Mouse (Mus musculus) spleen, postnatal 10 days (tissue): Measurements from ENCODE around the gene Zc3h13.

Source experiments
- DNase-seq, 2 experiments: peaks; one replicate each; pipeline ENCODE4 v3.0.0; 2021 to 2022; ENCODE audit warnings: low spot score in 2 of 2

Gene Zc3h13

DNA sequence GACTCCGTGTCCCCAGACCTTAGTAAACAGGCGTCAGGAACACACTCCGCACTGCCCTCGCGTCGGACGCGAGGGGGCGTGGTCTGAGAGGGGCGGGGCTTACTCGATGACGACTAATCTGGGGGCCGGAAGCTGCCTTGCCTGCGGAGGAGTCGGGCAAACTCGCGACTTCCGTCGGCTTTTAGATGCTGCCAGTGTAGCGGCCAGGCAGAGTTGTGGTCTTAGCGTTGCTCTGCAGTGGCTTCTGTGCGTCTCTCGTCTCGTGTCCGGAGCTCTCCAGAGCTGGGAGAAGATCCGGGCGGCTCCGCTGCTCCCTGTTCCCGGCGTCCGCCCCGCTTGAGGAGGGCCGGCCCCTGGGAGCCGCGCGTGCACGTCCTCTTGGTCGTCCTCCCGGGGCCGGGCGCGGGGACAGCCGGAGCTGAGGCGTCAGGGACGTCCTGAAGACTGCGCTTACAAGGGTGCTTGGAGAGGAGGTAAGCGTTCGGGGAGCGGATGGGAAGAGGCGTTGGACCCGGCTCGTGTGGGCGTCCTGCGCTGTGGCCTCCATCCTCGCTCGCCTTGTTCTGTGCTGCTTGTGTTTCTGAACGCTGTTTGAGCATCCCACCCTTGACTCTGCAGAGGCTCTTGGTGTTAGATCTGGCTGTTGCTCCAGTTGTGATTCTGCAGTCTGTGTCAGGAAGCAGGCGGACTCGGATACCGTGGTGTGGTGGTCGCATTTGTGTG lies at the start of gene Zc3h13:
Gene Zc3h13 (plus strand): TSS at position 181 of the 723 bp plus-strand sequence.
- peak; percentile 97 to 98 for DNase-seq

- no peak for DNase-seq
These were observed 48.6 kb upstream of the Zc3h13 start for GRCm38 (mm10) chr14:75235552-75235951.

GRCm38 (mm10) chr14:75235955-75236635 lies 48.1 kb upstream of the Zc3h13 start:
- no peak for DNase-seq

GRCm38 (mm10) chr14:75236636-75237003 lies 47.6 kb upstream of the Zc3h13 start:
- DNase-seq, result no peak

DNA sequence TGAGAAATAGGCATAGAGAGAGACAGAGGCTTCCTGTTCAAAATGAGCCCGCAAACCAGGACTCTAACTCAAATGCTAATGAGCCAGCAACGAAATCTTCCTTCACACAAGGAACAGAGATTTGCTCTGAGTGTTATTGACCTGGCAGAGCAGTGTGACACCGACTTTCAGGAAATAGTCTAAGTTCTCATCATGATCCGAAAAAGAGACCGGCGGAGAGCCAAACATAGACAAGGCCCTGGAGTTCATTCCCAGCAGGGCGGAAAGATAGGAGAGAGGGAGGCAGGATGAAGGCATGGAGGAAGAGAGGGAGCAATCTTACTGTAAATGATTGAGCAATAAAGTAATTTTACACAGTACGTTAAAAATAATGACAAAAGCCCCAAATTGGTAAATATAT lies 47.1 kb upstream of the Zc3h13 start:
- DNase-seq, result no peak

DNA sequence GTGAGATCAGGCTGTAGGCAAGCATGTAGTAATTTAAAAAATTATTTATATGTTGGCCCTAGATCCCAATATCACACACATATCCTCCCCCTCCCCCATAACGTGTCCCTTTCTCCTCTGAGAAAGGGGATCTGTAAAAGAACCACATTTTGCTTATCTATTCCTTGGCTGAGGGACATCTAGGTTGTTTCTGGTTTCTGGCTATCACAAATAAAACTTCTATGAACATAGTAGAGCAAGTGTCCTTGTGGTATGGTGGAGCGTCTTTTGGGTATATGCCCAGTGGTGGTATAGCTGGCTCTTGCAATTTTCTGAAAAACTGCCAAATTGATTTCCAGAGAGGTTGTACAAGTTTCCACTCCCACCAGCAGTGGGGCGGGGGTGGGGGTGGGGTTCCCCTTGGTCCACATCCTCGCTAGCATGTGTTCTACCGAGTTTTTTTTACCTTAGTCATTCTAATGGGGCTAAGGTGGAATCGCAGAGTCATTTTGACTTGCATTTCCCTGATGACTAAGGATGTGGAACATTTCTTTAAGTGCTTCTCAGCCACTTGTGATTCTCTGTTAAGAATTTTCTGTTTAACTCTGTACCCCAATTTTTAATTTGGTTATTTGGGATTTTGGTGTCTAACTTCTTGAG lies 46.0 kb upstream of the Zc3h13 start:
- no peak for DNase-seq

GRCm38 (mm10) chr14:75242087-75242486 lies 42.1 kb upstream of the Zc3h13 start, which contains the start of gene Cpb2:
Cpb2 (plus strand) TSS chr14:75242287.
- DNase-seq, result no peak

DNA sequence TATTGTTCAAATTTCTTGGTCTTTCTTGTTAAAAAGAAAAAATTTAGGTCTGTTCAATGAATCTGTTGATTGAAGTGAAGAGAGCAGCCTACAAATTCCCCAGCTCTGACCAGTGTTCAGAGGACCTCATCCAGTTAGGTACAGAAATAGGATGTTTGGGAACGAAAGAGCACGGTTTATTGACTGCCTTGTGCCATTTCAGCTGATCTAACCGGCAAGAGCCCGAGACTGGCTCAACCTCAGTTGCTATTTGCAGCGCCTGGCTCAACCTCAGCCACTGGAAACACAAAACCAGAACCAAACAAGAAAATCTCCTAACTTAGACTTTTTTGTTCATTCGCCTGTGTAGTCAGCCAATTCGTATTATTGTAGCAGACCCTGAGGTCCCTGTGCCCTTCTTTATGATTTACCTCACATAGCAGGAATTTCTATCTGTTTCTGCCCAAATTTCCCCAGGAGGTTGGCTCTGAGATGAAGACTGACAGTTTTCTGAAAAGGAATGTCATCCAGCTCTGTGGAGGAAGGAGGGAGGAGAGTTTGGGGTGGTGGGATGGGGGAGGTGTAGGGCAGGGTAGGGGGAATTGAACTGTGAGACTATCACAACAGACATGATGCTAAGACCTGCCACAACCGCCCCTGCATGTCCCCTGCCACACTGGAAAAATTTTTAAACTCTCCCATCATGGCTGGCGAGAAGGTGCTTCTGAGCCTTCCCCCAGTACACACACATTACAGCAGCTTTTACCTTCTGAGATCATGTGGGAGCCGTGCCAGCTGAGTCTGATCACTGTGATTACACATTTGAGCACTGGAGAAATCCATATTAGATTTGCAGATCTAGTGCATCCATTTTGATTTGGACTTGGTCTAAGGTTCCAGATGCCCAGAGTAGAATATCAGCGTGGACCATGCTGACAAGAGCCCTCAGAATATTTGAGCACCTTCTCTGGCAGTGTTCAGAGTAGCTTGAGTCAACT lies 37.9 kb upstream of the Zc3h13 start:
- no peak for DNase-seq

DNA sequence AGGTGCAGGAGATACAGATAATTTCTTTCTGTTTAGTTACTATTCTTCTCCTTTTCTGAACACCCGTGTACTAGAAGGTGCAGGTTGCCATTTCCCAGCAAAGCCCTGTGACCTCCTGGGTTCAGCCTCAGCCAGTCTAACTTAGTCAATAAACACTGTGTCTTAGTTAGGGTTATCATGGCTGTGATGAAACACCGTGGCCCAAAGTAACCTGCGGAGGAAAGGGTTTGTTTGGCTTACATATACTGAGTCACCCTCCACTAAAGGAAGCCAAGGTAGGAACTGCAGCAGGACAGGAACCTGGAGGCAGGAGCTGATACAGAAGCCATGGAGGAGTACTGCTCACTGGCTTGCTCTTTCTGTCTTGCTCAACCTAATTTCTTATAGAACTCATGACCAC lies 33.7 kb upstream of the Zc3h13 start:
- DNase-seq, result no peak

- peak in 1 of 2 experiments; percentile 34 for DNase-seq
These were observed 27.7 kb upstream of the Zc3h13 start for GRCm38 (mm10) chr14:75256521-75256920.

DNA sequence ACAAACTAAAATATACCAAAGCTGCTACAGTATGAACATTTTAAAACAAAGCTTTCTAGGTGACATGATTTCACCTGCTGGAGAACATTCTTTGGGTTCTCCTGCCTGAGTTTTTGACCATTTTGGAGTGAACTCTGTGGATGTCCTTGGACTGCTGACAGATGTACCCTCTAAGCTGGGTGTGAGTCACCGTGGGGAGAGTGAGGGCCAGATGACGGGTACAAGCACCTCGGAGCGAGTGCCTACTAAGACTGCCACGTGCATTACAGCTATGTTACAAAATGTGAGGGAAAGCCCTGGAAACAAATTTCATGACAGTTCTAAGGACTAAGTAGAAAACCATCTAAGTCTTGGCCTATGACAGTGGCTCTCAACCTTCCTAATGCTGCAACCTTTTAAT lies 14.6 kb upstream of the Zc3h13 start:
- no peak for DNase-seq

DNA sequence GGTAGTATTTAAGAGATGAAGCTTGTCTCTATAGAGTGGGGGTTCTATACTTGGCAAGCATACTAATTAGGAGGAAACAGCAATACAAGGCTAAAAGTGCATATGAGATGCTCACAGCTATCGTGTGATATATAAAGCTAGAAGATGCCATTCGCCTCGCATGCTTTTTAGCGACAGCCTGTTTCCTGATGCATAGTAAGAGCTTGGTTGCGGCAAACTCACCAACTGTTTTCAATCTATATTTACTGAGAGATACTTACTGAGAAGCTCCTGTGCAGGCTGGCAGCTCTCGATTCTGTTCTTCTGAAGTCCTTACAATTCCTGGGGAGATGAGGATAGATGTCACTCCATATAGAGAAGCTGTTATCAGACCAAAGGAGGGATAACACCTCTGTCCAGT lies 4.5 kb upstream of the Zc3h13 start:
- DNase-seq, result no peak

DNA sequence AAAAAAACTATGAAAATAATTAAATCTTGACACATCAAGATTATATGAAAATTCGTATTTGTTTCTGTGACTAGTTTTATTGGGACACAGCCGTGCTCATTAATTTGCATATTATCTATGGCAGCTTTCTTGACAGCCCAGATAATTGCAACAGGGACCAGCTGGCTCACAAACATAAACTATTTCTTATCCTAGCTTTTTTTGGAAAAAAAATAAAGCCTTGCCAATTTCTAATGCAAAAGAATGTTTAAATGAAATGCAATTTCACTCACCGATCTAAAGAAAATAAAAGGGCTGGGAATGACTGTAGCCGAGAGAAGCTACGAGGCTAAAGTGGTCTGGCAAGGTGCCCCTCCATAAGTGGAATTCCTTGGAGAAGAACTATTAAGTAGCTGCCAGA lies 3.8 kb upstream of the Zc3h13 start:
- DNase-seq, result no peak

DNA sequence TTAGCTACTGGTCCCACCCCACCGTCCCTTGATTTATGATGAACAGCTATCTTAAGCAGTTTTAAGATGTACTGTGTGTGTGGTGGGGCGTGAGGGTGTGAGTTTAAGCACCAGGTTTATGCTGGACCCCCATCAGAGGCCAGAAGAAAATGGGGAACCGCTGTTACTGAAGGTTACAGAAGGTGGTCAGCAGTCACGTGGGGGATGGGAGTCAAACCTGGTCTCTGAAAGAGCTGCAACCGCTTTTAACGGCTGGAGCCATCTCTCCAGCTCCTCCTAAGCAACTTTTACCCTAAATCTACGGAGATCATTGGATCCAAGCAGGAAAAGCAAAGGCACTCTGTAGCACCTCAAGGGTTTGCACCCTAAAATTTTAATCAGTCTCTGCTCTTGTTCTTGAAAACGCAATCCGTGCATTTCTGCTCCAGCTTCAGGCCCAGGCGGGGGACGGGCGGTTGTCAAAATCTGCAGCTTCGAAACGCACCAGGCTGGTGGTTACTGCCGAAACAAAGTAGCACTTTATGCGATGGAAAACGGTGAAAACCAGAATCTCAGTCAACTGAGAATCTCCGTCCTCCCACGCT lies 472 bp upstream of the Zc3h13 start:
- DNase-seq, result peak in 1 of 2 experiments; percentile 25

GRCm38 (mm10) chr14:75301081-75301480 lies 16.9 kb downstream of the Zc3h13 start:
- no peak for DNase-seq

- DNase-seq, result no peak
These were observed 19.6 kb downstream of the Zc3h13 start for GRCm38 (mm10) chr14:75303807-75304206.

GRCm38 (mm10) chr14:75307855-75308254 lies 23.7 kb downstream of the Zc3h13 start:
- DNase-seq, result no peak

- DNase-seq, result no peak
These were observed 25.3 kb downstream of the Zc3h13 start for GRCm38 (mm10) chr14:75309336-75309992.

DNA sequence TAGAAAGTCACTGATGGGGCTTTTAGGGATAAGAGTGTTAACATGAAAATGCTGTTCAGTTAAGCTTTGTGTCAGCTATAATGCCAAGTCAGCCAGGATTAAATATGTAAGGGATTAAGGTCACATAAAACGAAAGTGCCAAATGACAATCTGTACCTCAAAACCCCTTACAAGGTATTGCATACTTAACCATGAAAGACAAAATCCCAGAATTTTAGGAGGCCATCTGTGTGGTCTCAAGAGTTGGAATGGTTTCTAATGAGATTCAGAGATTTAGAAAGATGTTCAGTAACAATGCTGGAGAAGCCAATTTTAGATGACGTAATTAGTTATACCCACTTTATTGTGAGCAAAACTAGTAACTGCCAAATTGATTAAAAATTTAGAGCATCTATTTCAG lies 30.3 kb downstream of the Zc3h13 start:
- no peak for DNase-seq

DNA sequence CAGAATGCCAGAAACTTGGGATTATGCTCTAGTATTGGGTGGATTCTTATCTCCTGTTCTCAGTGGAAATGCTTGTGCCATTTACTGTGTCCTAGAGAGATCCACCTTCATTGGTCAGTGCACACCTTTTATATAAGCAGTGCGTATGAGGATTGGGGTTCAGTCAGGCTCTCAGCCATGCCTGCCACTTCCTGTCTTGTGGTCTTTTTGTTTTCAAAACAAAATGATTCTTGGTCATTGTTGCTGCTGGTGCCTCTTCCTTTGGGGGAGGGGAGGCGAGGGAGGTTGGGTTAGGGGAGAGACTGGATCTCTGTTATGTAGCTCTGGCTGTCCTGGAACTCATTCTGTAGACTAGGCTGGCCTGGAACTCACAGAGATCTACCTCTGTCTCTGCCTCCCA lies 34.6 kb downstream of the Zc3h13 start:
- DNase-seq, result no peak

- no peak for DNase-seq
These were observed 36.1 kb downstream of the Zc3h13 start for GRCm38 (mm10) chr14:75320269-75320668.
